Mouse (Mus musculus) C2C12 (cell line): ENCODE data around the gene Ctnnbl1. TPM values are rescaled to one million over a fixed set of nuclear protein-coding genes. Genes with fewer than 3 reads are reported as not detected.

Experiments used
- H3K27me3 ChIP-seq: one replicate; pipeline ENCODE4 v1.6.1; 2011; ENCODE audit not compliant: control insufficient read depth, insufficient read depth, insufficient read length
- H3K36me3 ChIP-seq: one replicate; pipeline ENCODE4 v1.6.1; 2011; ENCODE audit not compliant: control insufficient read depth, insufficient read depth
- H3K4me3 ChIP-seq: one replicate; pipeline ENCODE4 v1.5.1; 2011; ENCODE audit warnings: mild to moderate bottlenecking, control low read depth; ENCODE audit not compliant: poor library complexity, insufficient read depth, severe bottlenecking
- H3K79me2 ChIP-seq: one replicate; pipeline ENCODE4 v1.6.1; 2011; ENCODE audit not compliant: control insufficient read depth, insufficient read depth
- H3K79me3 ChIP-seq: one replicate; pipeline ENCODE4 v1.6.1; 2011; ENCODE audit warnings: low read depth, control low read depth
- H3ac ChIP-seq: one replicate; pipeline ENCODE3; 2011; ENCODE audit warnings: low read depth; ENCODE audit not compliant: control insufficient read depth, insufficient read length
- CEBPB ChIP-seq: IDR thresholded peaks from one replicate; pipeline ENCODE4 v1.6.1; 2011; ENCODE audit warnings: low read depth, mild to moderate bottlenecking, control low read depth, moderate library complexity
- CTCF ChIP-seq: IDR thresholded peaks from one replicate; pipeline ENCODE4 v1.5.1; 2011; ENCODE audit not compliant: control insufficient read depth, insufficient read depth, insufficient read length
- FOSL1 ChIP-seq: IDR thresholded peaks from one replicate; pipeline ENCODE4 v1.8.0; 2011; ENCODE audit warnings: mild to moderate bottlenecking, low read length; ENCODE audit not compliant: poor library complexity, insufficient read depth, severe bottlenecking
- MAX ChIP-seq: IDR thresholded peaks from one replicate; pipeline ENCODE4 v1.6.1; 2011; ENCODE audit warnings: mild to moderate bottlenecking, control low read depth
- MYOD1 ChIP-seq: IDR thresholded peaks from one replicate; pipeline ENCODE4 v1.6.1; 2011; ENCODE audit warnings: low read depth; ENCODE audit not compliant: control insufficient read depth, insufficient read length
- MYOG ChIP-seq: IDR thresholded peaks from one replicate; pipeline ENCODE4 v1.6.1; 2011; ENCODE audit not compliant: control insufficient read depth, insufficient read length; ENCODE audit errors: extremely low read depth
- USF1 ChIP-seq: IDR thresholded peaks from one replicate; pipeline ENCODE4 v1.6.1; 2011; ENCODE audit warnings: low read depth, mild to moderate bottlenecking, control low read depth, moderate library complexity
- polyA plus RNA-seq: library from polyadenylated mRNA; unstranded; fragments of >200 nt; fragmentation: generic; extraction: Trizol; gene quantifications from one replicate; pipeline ENCODE4 v1.2.1, GENCODE M21; 2012; ENCODE audit warnings: missing spikeins

Ctnnbl1 gene
- polyA plus RNA-seq, 1 experiment = 42.0 TPM

DNA sequence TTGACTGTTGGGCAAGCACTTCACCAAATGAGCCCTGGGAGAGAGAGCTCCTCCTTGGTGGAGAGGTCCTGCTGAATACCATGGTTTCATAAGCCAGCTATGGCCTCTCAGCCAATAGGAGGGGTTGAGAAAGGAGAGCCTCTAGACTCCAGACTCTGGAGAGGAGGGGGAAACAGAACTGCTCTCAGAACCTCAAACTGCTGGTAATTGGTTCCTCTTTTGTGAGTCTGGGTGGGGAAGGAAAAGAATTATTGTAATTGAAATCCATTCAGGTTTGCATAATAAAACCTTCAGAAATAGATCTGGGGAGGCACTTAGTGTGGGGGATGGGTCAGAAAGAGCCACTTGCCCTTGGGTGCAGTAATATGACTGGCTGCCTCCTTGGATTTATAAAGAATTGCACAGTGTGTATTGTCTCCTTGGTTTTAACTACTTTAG lies 103.5 kb downstream of the Ctnnbl1 start:
- no peaks in the 10 kb centered on the region for H3K79me3 ChIP-seq
- H3K4me3 ChIP-seq = no peak overlapping the region
- H3K79me2 ChIP-seq = no peaks in the 10 kb centered on the region
- H3ac ChIP-seq = no peak overlapping the region
- no peaks in the 10 kb centered on the region for H3K27me3 ChIP-seq
- TF ChIP-seq CTCF = no peak
- no peak for TF ChIP-seq MYOG
- no peak for TF ChIP-seq FOSL1
- TF ChIP-seq USF1 = no peak
- no peak for TF ChIP-seq CEBPB
- TF ChIP-seq MAX = no peak
- no peak for TF ChIP-seq MYOD1
- H3K36me3 ChIP-seq = peaks cover 9% of the 10 kb centered on the region

DNA sequence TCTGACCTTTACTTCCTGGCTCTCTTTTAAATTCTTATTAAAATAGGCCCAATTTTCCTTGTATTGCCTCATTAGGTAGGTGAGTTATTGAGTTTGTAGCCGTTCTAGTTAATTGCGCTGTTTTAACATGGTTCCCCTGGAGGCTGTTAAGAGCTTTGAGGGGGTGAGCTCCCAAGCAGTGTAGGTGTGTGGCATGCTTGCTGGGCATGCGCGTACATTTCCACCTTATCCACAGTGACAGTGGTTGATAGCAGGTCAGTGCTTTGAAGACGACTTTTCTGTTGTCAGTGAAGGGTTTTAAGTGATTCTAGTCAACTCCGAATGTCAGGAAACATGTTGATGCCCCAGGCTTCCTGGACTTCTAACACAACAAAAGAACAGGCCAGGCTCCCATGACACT lies 103.9 kb downstream of the Ctnnbl1 start:
- Histone ChIP-seq H3K27me3 (no peaks in the 10 kb centered on the region), H3K36me3 (peaks cover 9% of the 10 kb centered on the region), H3K4me3 (no peak overlapping the region), H3ac (no peak overlapping the region), H3K79me2 (no peaks in the 10 kb centered on the region), H3K79me3 (no peaks in the 10 kb centered on the region)
- TF ChIP-seq MYOD1 = no peak
- TF ChIP-seq CEBPB = no peak
- no peak for TF ChIP-seq USF1
- TF ChIP-seq FOSL1 = no peak
- no peak for TF ChIP-seq CTCF
- no peak for TF ChIP-seq MAX
- TF ChIP-seq MYOG = no peak

DNA sequence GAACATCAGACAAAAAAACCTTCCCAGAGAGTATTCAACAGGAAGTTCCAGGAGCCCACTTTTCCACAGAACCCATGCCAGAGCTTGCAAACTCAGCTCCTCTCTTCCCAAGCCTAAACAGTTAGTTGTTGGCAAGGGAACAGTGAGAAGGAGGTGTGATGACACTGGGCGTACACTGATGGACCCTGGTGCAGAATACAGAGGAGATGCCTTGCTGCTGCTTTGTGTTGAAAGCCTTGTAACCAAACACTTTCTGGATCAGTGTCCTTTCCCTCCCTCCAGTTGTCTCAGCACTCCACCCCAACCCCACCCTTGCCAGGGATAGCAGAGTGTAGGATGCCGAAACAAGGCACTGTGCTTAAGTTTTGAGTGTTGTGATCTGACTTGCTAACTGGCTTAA lies 107.5 kb downstream of the Ctnnbl1 start:
- Histone ChIP-seq H3K79me3 (no peaks in the 10 kb centered on the region), H3ac (no peak overlapping the region), H3K27me3 (no peaks in the 10 kb centered on the region), H3K79me2 (no peaks in the 10 kb centered on the region), H3K4me3 (no peak overlapping the region), H3K36me3 (no peaks in the 10 kb centered on the region)
- TF ChIP-seq FOSL1 (no peak), CTCF (no peak), CEBPB (no peak), MAX (no peak), MYOD1 (no peak), MYOG (no peak)

DNA sequence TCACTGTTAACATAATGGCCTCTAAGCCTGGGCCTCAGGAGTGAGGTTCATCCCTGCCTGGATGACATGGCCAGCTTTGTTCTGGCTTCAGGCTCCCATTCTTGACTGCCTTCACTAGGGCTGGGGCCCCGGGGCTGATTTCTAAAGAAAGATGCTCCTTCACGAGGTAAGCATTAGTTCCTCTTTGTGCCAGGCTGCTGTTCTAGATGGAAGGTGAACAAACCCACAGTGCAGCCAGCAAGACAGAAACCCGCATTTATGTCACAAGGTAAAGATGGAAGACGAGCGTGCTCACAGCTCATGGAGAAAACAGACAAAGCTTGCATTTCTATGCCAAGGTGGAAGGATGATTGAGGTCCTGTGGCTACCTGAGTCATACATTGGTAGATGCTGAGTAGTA lies 108.6 kb downstream of the Ctnnbl1 start:
- Histone ChIP-seq H3K79me3 (no peaks in the 10 kb centered on the region), H3K79me2 (no peaks in the 10 kb centered on the region), H3K27me3 (no peaks in the 10 kb centered on the region), H3K4me3 (no peak overlapping the region), H3K36me3 (no peaks in the 10 kb centered on the region), H3ac (no peak overlapping the region)
- TF ChIP-seq CTCF (no peak), MAX (no peak), MYOG (no peak), CEBPB (no peak)

DNA sequence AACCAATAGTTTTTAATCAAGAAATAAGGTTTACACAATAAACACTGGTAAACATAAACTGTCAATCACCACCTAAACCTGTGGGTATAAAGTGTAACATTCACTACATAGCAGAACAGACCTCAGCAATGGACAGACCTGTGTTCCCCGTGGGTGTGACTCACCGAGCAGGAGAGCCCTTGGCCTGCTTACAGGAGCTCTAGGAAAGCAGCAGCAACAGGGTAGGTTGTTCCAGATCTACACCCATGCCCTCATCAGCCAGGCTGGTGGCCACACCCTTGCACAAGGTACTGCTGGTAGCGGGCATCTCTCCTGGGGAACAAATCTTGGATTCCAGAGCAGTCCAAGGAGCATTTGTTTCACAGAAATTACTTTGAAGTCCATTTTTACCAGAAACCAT lies 115.9 kb downstream of the Ctnnbl1 start:
- TF ChIP-seq MYOD1 (no peak), MYOG (no peak), CEBPB (no peak), CTCF (no peak), FOSL1 (no peak), MAX (no peak), USF1 (no peak)
- H3K79me2 ChIP-seq = no peaks in the 10 kb centered on the region
- H3K4me3 ChIP-seq = no peak overlapping the region
- H3K36me3 ChIP-seq = no peaks in the 10 kb centered on the region
- H3K79me3 ChIP-seq = no peaks in the 10 kb centered on the region
- no peak overlapping the region for H3ac ChIP-seq
- H3K27me3 ChIP-seq = no peaks in the 10 kb centered on the region

DNA sequence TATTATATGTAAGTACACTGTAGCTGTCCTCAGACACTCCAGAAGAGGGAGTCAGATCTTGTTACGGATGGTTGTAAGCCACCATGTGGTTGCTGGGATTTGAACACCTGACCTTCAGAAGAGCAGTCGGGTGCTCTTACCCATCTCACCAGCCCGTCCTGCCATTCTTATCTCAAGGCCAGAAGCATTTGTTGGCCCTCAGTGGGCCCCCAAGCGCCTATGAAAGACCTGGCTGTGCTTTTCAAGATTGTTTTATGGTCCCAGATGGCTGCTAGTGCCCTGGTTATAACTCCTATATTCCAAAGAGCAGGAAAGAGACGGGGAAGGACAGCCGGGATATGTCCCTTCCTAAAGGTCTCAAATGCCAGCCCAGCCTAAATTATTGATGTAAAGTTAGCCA lies 118.6 kb downstream of the Ctnnbl1 start:
- no peak overlapping the region for H3K4me3 ChIP-seq
- H3K27me3 ChIP-seq = no peaks in the 10 kb centered on the region
- no peak for TF ChIP-seq CTCF
- no peak for TF ChIP-seq USF1
- TF ChIP-seq MYOG = no peak
- no peak overlapping the region for H3ac ChIP-seq
- H3K79me2 ChIP-seq = no peaks in the 10 kb centered on the region
- H3K79me3 ChIP-seq = no peaks in the 10 kb centered on the region
- no peaks in the 10 kb centered on the region for H3K36me3 ChIP-seq
